Mouse (Mus musculus) thymus, adult 2 months (tissue): Measurements from ENCODE around the gene Phb2. TPM values are rescaled to one million over a fixed set of nuclear protein-coding genes. Genes with fewer than 3 reads are reported as not detected.
"Not testable (repeated sequence)": the region's sequence is repeated elsewhere in the genome, so short reads cannot be mapped to it uniquely, and the experiment has no call there.

ENCODE experiments used
- DNase-seq: peaks from one replicate; pipeline ENCODE4 v3.0.0; 2021
- H3K27ac ChIP-seq: fragments of 200-500 bp; 2 replicates; pipeline ENCODE4 v1.5.1; 2012; ENCODE audit warnings: low read length, control low read depth; ENCODE audit not compliant: control insufficient read depth, insufficient read depth
- H3K27me3 ChIP-seq: fragments of 200-500 bp; 2 replicates; pipeline ENCODE4 v1.6.1; 2012; ENCODE audit warnings: mild to moderate bottlenecking, low read length, moderate library complexity, mixed read lengths; ENCODE audit not compliant: control insufficient read depth, insufficient read depth
- H3K36me3 ChIP-seq: fragments of 200-500 bp; 2 replicates; pipeline ENCODE4 v1.6.1; 2012; ENCODE audit warnings: mild to moderate bottlenecking, low read length, moderate library complexity; ENCODE audit not compliant: control insufficient read depth, insufficient read depth
- H3K4me1 ChIP-seq: fragments of 200-500 bp; replicated peaks from 2 replicates; pipeline ENCODE4 v1.6.1; 2012; ENCODE audit warnings: low read length; ENCODE audit not compliant: control insufficient read depth, insufficient read depth
- H3K4me3 ChIP-seq: fragments of 200-500 bp; 2 replicates; pipeline ENCODE4 v1.5.1; 2012; ENCODE audit warnings: mild to moderate bottlenecking, low read length, control low read depth, moderate library complexity; ENCODE audit not compliant: control insufficient read depth, insufficient read depth
- CTCF ChIP-seq: fragments of 200-500 bp; IDR thresholded peaks from 2 replicates; pipeline ENCODE4 v1.5.1; 2012; ENCODE audit warnings: mild to moderate bottlenecking, control low read depth, low read length, moderate library complexity, borderline replicate concordance; ENCODE audit not compliant: control insufficient read depth, poor library complexity, insufficient read depth; ENCODE audit errors: extremely low read depth
- POLR2A ChIP-seq: fragments of 200-500 bp; IDR thresholded peaks from 2 replicates; pipeline ENCODE4 v1.6.1; 2012; ENCODE audit warnings: mild to moderate bottlenecking, low read length, control low read depth, moderate library complexity; ENCODE audit not compliant: control insufficient read depth, poor library complexity, insufficient read depth; ENCODE audit errors: extremely low read depth
- WGBS: fragments of 180-500 bp; shearing (Covaris S2); methylation state at CpG from one replicate; pipeline ENCODE4 v1.1.7; 2018; 5-methylcytosine and 5-hydroxymethylcytosine counted together
- polyA plus RNA-seq: library from polyadenylated mRNA; depleted of rRNA; stranded (reverse); fragments of >200 nt; gene quantifications from 2 replicates; pipeline ENCODE4 v1.2.3, GENCODE M21; 2012

Phb2 gene
- polyA plus RNA-seq, 1 experiment = 150 TPM

DNA sequence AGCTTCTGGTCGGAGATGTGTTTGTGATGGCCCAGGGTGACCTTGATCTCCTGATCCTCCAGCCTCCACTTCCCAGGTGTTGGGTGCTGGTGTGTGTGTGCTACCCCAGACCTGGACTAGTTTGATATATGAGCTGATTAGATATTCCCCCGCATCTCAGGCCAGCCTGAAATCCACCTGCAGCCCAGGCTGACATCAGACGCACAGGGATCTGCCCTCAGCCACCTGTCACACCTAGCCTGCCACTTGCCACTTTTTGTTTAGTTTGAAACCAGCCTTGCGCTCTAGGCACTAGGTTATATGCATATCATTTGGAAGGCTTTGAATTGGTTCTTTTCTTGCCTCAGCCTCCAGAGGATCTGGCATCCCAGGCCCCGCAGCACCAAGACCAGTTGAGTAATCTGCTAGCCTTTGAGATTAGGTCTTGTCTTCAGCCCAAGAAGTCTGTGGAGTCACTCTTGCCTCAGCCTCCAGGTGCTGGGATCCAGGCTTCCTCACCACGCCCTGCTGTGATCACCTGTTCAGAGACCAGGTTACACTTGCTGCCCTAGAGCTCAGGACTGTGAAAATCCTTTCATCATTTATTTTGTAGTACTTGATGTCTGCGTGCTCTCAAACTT lies 41.7 kb upstream of the Phb2 start:
- Histone ChIP-seq H3K27me3 (no peaks in the 10 kb centered on the region), H3K4me1 (peaks cover 12% of the 10 kb centered on the region), H3K36me3 (no peaks in the 10 kb centered on the region), H3K27ac (no peak overlapping the region), H3K4me3 (no peak overlapping the region)
- DNase-seq = no peak
- WGBS = 92% methylated on average over 7 of the region's 7 CpGs
- no peak for TF ChIP-seq CTCF
- TF ChIP-seq POLR2A = no peak

DNA sequence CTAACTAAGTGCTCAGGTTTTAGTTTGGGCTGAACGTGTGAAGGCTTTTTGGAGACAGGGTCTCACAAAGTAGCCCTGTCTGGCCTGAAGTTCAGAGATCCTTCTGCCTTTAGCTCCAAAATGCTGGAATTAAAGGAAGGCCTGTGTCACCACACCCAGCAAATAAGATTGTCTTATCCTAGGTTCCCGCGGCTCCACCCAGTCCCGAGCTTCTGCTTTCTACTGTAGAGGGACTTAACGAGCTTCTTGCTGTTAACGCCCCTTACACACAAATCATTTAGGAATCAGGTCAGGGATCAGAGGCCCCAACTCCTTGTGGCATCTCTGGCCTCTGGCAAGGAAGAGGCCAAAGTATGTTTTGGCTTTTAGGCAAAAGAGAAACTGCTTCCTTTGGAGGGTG lies 40.0 kb upstream of the Phb2 start:
- no peak overlapping the region for H3K4me3 ChIP-seq
- no peaks in the 10 kb centered on the region for H3K36me3 ChIP-seq
- H3K27ac ChIP-seq = no peak overlapping the region
- TF ChIP-seq POLR2A (no peak), CTCF (no peak)
- H3K27me3 ChIP-seq = no peaks in the 10 kb centered on the region
- H3K4me1 ChIP-seq = peaks cover 6% of the 10 kb centered on the region
- 87% methylated on average over 6 of the region's 6 CpGs for WGBS
- DNase-seq = no peak

DNA sequence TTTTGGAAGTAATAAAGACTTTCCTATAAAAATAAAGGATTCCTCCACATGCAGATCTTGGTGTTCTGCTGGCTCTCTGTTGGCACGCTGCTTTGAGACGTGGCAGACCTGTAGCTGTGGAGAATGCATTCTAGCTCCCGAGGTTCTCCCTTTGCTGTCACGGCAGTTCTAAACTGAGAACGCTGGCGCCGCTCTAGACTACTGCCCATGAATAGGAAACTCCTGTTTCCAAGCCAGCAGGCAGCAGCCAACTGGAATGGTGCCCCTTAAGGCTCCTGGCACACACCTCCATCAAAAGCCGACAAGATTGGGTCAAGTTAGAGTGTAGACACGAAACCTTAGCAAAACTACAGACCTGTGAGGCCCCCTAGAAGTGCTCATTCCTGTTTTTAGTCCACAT lies 38.5 kb upstream of the Phb2 start:
- no peaks in the 10 kb centered on the region for H3K36me3 ChIP-seq
- DNase-seq = no peak
- no peak overlapping the region for H3K27ac ChIP-seq
- TF ChIP-seq POLR2A (no peak), CTCF (no peak)
- 95% methylated on average over 9 of the region's 9 CpGs for WGBS
- H3K4me3 ChIP-seq = no peak overlapping the region
- H3K4me1 ChIP-seq = peaks cover 6% of the 10 kb centered on the region
- H3K27me3 ChIP-seq = no peaks in the 10 kb centered on the region

DNA sequence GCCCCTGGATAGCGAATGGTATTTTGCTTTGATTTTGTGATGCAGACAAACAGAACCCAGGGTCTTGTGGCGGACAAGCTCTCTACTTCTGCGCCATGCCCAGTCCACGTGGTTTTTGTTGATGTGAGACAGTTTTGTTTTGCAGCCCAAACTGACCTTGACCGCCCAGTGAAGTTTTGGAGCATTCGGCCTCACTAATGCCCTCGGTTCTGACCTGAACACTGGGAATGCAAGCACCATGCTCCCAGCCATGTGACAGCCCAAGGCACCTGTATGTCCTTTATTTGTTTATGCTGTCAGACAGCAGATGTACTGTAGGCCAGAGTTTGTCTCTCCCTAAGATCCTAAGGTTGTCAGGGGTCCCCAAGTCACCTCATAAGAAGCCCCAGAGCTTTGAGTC lies 37.5 kb upstream of the Phb2 start:
- H3K27ac ChIP-seq = no peak overlapping the region
- DNase-seq = no peak
- no peaks in the 10 kb centered on the region for H3K27me3 ChIP-seq
- H3K36me3 ChIP-seq = no peaks in the 10 kb centered on the region
- H3K4me3 ChIP-seq = no peak overlapping the region
- WGBS = 99% methylated on average over 7 of the region's 7 CpGs
- peaks cover 6% of the 10 kb centered on the region for H3K4me1 ChIP-seq
- no peak for TF ChIP-seq CTCF
- TF ChIP-seq POLR2A = no peak

DNA sequence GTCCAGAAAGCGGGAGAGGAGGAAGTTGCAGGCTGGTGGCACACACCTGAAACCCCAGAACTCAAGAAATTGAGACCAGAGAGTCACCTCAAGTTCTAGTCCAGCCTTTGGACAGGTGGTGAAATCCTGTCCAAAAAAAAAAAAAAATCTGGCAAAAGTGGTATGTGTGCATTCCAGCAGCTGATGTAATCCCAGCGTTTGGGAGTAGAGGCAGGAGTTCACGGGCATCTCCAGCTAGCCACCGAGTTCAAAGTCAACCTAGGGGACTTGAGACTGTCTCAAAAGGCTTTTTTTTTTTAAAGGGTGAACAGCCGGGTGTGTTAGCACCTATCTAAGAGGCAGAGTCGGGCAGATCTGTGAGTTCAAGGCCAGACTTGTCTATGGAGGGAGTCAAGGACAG lies 36.0 kb upstream of the Phb2 start:
- Histone ChIP-seq H3K4me1 (peaks cover 6% of the 10 kb centered on the region), H3K27ac (no peak overlapping the region), H3K4me3 (no peak overlapping the region), H3K27me3 (no peaks in the 10 kb centered on the region), H3K36me3 (no peaks in the 10 kb centered on the region)
- no peak for DNase-seq
- 92% methylated on average over 6 of the region's 6 CpGs for WGBS
- TF ChIP-seq POLR2A (no peak), CTCF (no peak)

DNA sequence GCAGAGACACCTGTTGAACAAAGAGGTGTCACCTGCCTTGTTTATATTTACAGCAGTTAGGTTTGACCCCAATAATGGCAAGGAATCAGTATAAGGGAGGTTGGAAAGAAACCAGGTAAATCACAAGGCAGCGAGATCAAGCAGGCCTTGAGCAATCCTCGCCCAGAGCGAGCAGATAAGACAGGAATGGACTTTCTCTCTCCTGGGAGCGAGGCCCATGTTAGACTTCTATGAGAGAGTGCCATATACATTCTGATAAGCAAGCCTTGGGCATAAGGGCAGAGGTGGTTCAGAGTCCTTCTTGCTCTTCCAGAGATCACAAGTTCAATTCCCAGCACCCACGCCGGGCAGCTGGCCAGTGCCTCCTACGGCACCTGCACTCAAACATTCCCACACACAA lies 33.4 kb upstream of the Phb2 start:
- no peaks in the 10 kb centered on the region for H3K4me1 ChIP-seq

DNA sequence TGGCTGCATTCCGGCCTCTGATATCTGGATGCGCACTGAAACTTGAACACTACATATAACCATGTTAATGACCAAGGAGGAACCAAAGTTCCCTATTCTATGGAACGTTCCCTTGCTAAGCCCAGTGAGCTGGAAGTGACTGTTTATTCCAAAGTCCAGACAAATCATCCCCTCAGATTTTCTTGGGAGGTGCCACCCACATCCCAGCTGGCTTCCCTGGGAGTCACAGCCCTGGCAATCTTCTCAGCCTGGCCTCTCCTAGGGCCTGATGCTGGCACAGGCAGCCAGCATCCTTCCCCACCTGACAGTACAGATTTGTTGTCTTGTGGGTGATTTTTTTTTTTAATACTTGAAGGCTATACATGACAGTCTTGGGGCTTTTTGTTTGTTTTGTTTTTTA lies 32.6 kb upstream of the Phb2 start:
- H3K27ac ChIP-seq = no peak overlapping the region
- H3K4me3 ChIP-seq = no peak overlapping the region
- no peaks in the 10 kb centered on the region for H3K4me1 ChIP-seq
- no peak for DNase-seq
- no peak for TF ChIP-seq POLR2A
- TF ChIP-seq CTCF = no peak
- WGBS = 96% methylated on average over 3 of the region's 3 CpGs
- no peaks in the 10 kb centered on the region for H3K36me3 ChIP-seq
- H3K27me3 ChIP-seq = no peaks in the 10 kb centered on the region

More for the DNA sequence above, 33.4 kb upstream of the Phb2 start:
- H3K27me3 ChIP-seq = no peaks in the 10 kb centered on the region
- WGBS = 98% methylated on average over 7 of the region's 7 CpGs
- H3K36me3 ChIP-seq = no peaks in the 10 kb centered on the region
- TF ChIP-seq POLR2A = no peak
- no peak for TF ChIP-seq CTCF
- no peak overlapping the region for H3K27ac ChIP-seq
- H3K4me3 ChIP-seq = no peak overlapping the region
- no peak for DNase-seq

DNA sequence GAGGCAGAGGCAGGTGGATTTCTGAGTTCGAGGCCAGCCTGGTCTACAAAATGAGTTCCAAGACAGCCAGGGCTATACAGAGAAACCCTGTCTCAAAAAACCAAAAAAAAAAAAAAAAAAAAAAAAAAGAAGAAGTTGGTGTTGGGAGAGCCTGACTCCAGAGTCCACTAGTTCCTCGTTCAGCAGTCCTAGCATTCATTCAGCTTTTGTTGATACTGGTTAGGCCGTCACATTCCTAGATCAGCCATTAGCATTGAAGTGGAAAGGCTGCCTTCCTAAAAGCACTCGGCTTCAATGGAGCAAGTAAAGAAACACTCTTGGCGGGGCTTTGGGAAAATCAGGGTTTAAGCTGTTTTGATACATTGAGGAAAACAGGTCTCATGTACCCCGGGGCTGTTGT lies 29.8 kb upstream of the Phb2 start:
- H3K27ac ChIP-seq, H3K27me3 ChIP-seq, H3K4me1 ChIP-seq, H3K4me3 ChIP-seq, H3K36me3 ChIP-seq, DNase-seq: not testable (repeated sequence)
- 74% methylated on average over 6 of the region's 6 CpGs for WGBS
